Mouse (Mus musculus): ENCODE measurements around the gene Gpr84.

DNA sequence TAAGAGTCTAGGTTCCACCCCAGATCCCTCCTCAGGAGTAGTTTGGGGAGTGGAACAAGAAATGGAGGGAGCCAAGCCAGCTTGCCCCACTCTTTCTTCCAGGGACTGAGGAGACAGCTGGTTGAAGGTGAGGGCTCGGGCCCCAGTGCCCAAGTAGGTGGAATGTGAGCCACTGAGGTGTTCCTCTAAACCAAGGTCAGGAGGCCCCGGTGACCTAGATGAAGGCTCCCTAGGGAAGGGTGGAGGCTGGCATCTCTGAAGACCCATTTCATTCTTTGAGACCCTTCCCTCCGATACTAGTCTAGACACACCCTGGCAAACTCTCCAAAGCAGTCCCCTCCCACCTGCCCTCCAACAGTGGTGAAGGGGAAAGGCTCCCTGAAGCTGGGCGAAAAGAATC is 12.0 kb upstream of the Gpr84 start:
- no peak for TF ChIP-seq TAL1 (IDR thresholded peaks at IDR 0.05; ENCODE audit: low read length)
- TF ChIP-seq GATA1 (IDR thresholded peaks at IDR 0.05; ENCODE audit: low read length): no peak

All from erythroblast, embryonic 14.5 days (primary cell).